Mouse (Mus musculus) WW6 (cell line): Measurements from ENCODE around the gene Crcp.

Source experiments
- DNase-seq: peaks from one replicate; pipeline ENCODE4 v3.0.0-alpha.2; 2013; ENCODE audit warnings: low read depth, low spot score

Crcp gene

GRCm38 (mm10) chr5:130056303-130056702 lies 27.2 kb downstream of the Crcp start:
- no peak for DNase-seq

- DNase-seq = no peak
Observed at GRCm38 (mm10) chr5:130059413-130060328, 30.6 kb downstream of the Crcp start.

- no peak for DNase-seq
Observed at GRCm38 (mm10) chr5:130060329-130060665, 31.2 kb downstream of the Crcp start.

- no peak for DNase-seq
Observed at GRCm38 (mm10) chr5:130062096-130062495, 33.0 kb downstream of the Crcp start.

GRCm38 (mm10) chr5:130063760-130064159 lies 34.7 kb downstream of the Crcp start:
- no peak for DNase-seq

GRCm38 (mm10) chr5:130065579-130065978 lies 36.5 kb downstream of the Crcp start:
- no peak for DNase-seq

GRCm38 (mm10) chr5:130067841-130068264 lies 38.8 kb downstream of the Crcp start:
- DNase-seq = no peak

- no peak for DNase-seq
Observed at GRCm38 (mm10) chr5:130073026-130073425, 43.9 kb downstream of the Crcp start, which contains the start of gene Tpst1. Gene Tpst1, plus strand, starts transcription at chr5:130073326.

- no peak for DNase-seq
Observed at GRCm38 (mm10) chr5:130074491-130074890, 45.4 kb downstream of the Crcp start.

GRCm38 (mm10) chr5:130076396-130076795 lies 47.3 kb downstream of the Crcp start:
- no peak for DNase-seq

- no peak for DNase-seq
Observed at GRCm38 (mm10) chr5:130078096-130078833, 49.2 kb downstream of the Crcp start.

- DNase-seq = no peak
Observed at GRCm38 (mm10) chr5:130078834-130079156, 49.7 kb downstream of the Crcp start.

GRCm38 (mm10) chr5:130079202-130080050 lies 50.3 kb downstream of the Crcp start:
- DNase-seq = peak; percentile 70

GRCm38 (mm10) chr5:130080051-130080681 lies 51.1 kb downstream of the Crcp start:
- no peak for DNase-seq

- no peak for DNase-seq
Observed at GRCm38 (mm10) chr5:130081181-130081881, 52.2 kb downstream of the Crcp start.

GRCm38 (mm10) chr5:130082431-130082830 lies 53.3 kb downstream of the Crcp start:
- no peak for DNase-seq

- DNase-seq = no peak
Observed at GRCm38 (mm10) chr5:130084271-130084670, 55.2 kb downstream of the Crcp start.

- DNase-seq = no peak
Observed at GRCm38 (mm10) chr5:130088008-130088407, 58.9 kb downstream of the Crcp start.

- DNase-seq = no peak
Observed at GRCm38 (mm10) chr5:130088612-130089011, 59.5 kb downstream of the Crcp start.

GRCm38 (mm10) chr5:130089177-130089576 lies 60.1 kb downstream of the Crcp start:
- no peak for DNase-seq
